Mouse (Mus musculus): Measurements from ENCODE around the gene Paip2b.

The Paip2b gene

GRCm38 (mm10) chr6:83831606-83832123 is at the start of gene Paip2b:
Gene Paip2b, minus strand, starts transcription at chr6:83831741.
- under 1% methylated on average over 37 of the region's 37 CpGs for WGBS

GRCm38 (mm10) chr6:83879815-83880214 is 48.3 kb upstream of the Paip2b start:
- WGBS = 4% methylated on average over 4 of the region's 4 CpGs

GRCm38 (mm10) chr6:83867598-83868585 is 36.4 kb upstream of the Paip2b start:
- WGBS = under 1% methylated on average over 19 of the region's 19 CpGs

GRCm38 (mm10) chr6:83866954-83867597 is 35.5 kb upstream of the Paip2b start, which contains the start of gene Zfp638:
Gene Zfp638, plus strand, starts transcription at chr6:83867109.
- under 1% methylated on average over 50 of the region's 50 CpGs for WGBS

- WGBS = 33% methylated on average over 4 of the region's 4 CpGs
Observed at GRCm38 (mm10) chr6:83866423-83866822, 34.9 kb upstream of the Paip2b start.

GRCm38 (mm10) chr6:83863538-83863937 is 32.0 kb upstream of the Paip2b start:
- WGBS = 78% methylated on average over 4 of the region's 4 CpGs

GRCm38 (mm10) chr6:83860033-83860432 is 28.5 kb upstream of the Paip2b start:
- 96% methylated on average over 9 of the region's 9 CpGs for WGBS

- 67% methylated on average over 5 of the region's 5 CpGs for WGBS
Observed at GRCm38 (mm10) chr6:83857476-83857875, 25.9 kb upstream of the Paip2b start.

GRCm38 (mm10) chr6:83849446-83849845 is 17.9 kb upstream of the Paip2b start:
- WGBS = 92% methylated on average over 2 of the region's 2 CpGs

- WGBS = 94% methylated on average over 2 of the region's 2 CpGs
Observed at GRCm38 (mm10) chr6:83846141-83846540, 14.6 kb upstream of the Paip2b start.

GRCm38 (mm10) chr6:83844913-83845312 is 13.4 kb upstream of the Paip2b start:
- 90% methylated on average over 10 of the region's 10 CpGs for WGBS

- WGBS = 93% methylated on average over 6 of the region's 6 CpGs
Observed at GRCm38 (mm10) chr6:83840086-83840485, 8.5 kb upstream of the Paip2b start.

GRCm38 (mm10) chr6:83838046-83838445 is 6.5 kb upstream of the Paip2b start:
- 83% methylated on average over 2 of the region's 2 CpGs for WGBS

- 94% methylated on average over 2 of the region's 2 CpGs for WGBS
Observed at GRCm38 (mm10) chr6:83836826-83837225, 5.3 kb upstream of the Paip2b start.

GRCm38 (mm10) chr6:83832393-83832792 is 852 bp upstream of the Paip2b start:
- WGBS = 68% methylated on average over 1 of the region's 1 CpGs

- 2% methylated on average over 35 of the region's 35 CpGs for WGBS
Observed at GRCm38 (mm10) chr6:83830941-83831605, 468 bp downstream of the Paip2b start.

- 59% methylated on average over 2 of the region's 2 CpGs for WGBS
Observed at GRCm38 (mm10) chr6:83821856-83822255, 9.7 kb downstream of the Paip2b start.

- WGBS = 46% methylated on average over 2 of the region's 2 CpGs
Observed at GRCm38 (mm10) chr6:83820727-83821515, 10.6 kb downstream of the Paip2b start.

GRCm38 (mm10) chr6:83818996-83819395 is 12.5 kb downstream of the Paip2b start:
- WGBS = 68% methylated on average over 1 of the region's 1 CpGs

GRCm38 (mm10) chr6:83815801-83816200 is 15.7 kb downstream of the Paip2b start:
- WGBS = 97% methylated on average over 3 of the region's 3 CpGs

- 87% methylated on average over 3 of the region's 3 CpGs for WGBS
Observed at GRCm38 (mm10) chr6:83802846-83803245, 28.7 kb downstream of the Paip2b start.

All from cerebral cortex, adult 2 months (tissue).